Mouse (Mus musculus): ENCODE data around the gene Slc17a7. TPM values are rescaled to one million over a fixed set of nuclear protein-coding genes. Genes with fewer than 3 reads are reported as not detected.

The Slc17a7 gene
- polyA plus RNA-seq, 1 experiment from 2014 or later: 0.56 TPM

- H3K36me3 ChIP-seq (ENCODE audit: insufficient read depth, low read length): no peaks in the 10 kb centered on the region
- WGBS: 4% methylated on average over 35 of the region's 35 CpGs
- H3K9ac ChIP-seq (replicated peaks; ENCODE audit: low read depth): no peak overlapping the region
- H3K4me3 ChIP-seq (ENCODE audit: low read depth, low read length): peak overlapping the region; percentile 26
- no peaks in the 10 kb centered on the region for H3K9me3 ChIP-seq (ENCODE audit: low read length)
- peaks cover 35% of the 10 kb centered on the region for H3K27me3 ChIP-seq (replicated peaks; ENCODE audit: insufficient read depth, low read length)
- DNase-seq (ENCODE audit: low spot score) (peak; percentile 93), ATAC-seq (peak; percentile 91)
- no peak for TF ChIP-seq EP300 (IDR thresholded peaks at IDR 0.05)
- TF ChIP-seq CTCF (IDR thresholded peaks at IDR 0.05): peak; percentile 92
- H3K4me2 ChIP-seq (replicated peaks; ENCODE audit: low read depth, low read length): peak overlapping the region; percentile 69
- H3K27ac ChIP-seq (ENCODE audit: low read length): no peak overlapping the region
- H3K4me1 ChIP-seq (ENCODE audit: insufficient read depth, low read depth, low read length): 0 out of 2 replicates have a peak, but pooled peaks cover 5% of the 10 kb centered on the region
Measured at GRCm38 (mm10) chr7:45161612-45162473, 1.9 kb upstream of the Slc17a7 start.

GRCm38 (mm10) chr7:45162551-45162950 is 1.2 kb upstream of the Slc17a7 start:
- H3K4me2 ChIP-seq (replicated peaks; ENCODE audit: low read depth, low read length): peak overlapping the region; percentile 69
- peaks cover 41% of the 10 kb centered on the region for H3K27me3 ChIP-seq (replicated peaks; ENCODE audit: insufficient read depth, low read length)
- no peak overlapping the region for H3K9ac ChIP-seq (replicated peaks; ENCODE audit: low read depth)
- 25% methylated on average over 6 of the region's 6 CpGs for WGBS
- H3K9me3 ChIP-seq (ENCODE audit: low read length): no peaks in the 10 kb centered on the region
- no peak for TF ChIP-seq EP300 (IDR thresholded peaks at IDR 0.05)
- no peak for TF ChIP-seq CTCF (IDR thresholded peaks at IDR 0.05)
- peak overlapping the region; percentile 26; the same call in 1 of the 2 replicates for H3K4me3 ChIP-seq (ENCODE audit: low read depth, low read length)
- DNase-seq (ENCODE audit: low spot score) (peak; percentile 23), ATAC-seq (no peak; the same call in 1 of the 2 replicates)
- H3K27ac ChIP-seq (ENCODE audit: low read length): no peak overlapping the region
- no peaks in the 10 kb centered on the region for H3K36me3 ChIP-seq (ENCODE audit: insufficient read depth, low read length)
- 0 out of 2 replicates have a peak, but pooled peaks cover 5% of the 10 kb centered on the region for H3K4me1 ChIP-seq (ENCODE audit: insufficient read depth, low read depth, low read length)

GRCm38 (mm10) chr7:45162996-45163615 is 643 bp upstream of the Slc17a7 start:
- 66% methylated on average over 9 of the region's 9 CpGs for WGBS
- Histone ChIP-seq H3K4me1 (ENCODE audit: insufficient read depth, low read depth, low read length) (0 out of 2 replicates have a peak, but pooled peaks cover 5% of the 10 kb centered on the region), H3K36me3 (ENCODE audit: insufficient read depth, low read length) (no peaks in the 10 kb centered on the region), H3K9me3 (ENCODE audit: low read length) (no peaks in the 10 kb centered on the region), H3K4me2 (replicated peaks; ENCODE audit: low read depth, low read length) (no peak overlapping the region), H3K27me3 (replicated peaks; ENCODE audit: insufficient read depth, low read length) (peaks cover 47% of the 10 kb centered on the region), H3K27ac (ENCODE audit: low read length) (no peak overlapping the region), H3K9ac (replicated peaks; ENCODE audit: low read depth) (no peak overlapping the region), H3K4me3 (ENCODE audit: low read depth, low read length) (no peak overlapping the region)
- ATAC-seq (no peak), DNase-seq (ENCODE audit: low spot score) (no peak)
- TF ChIP-seq CTCF (IDR thresholded peaks at IDR 0.05) (no peak), EP300 (IDR thresholded peaks at IDR 0.05) (no peak)

- Histone ChIP-seq H3K9me3 (ENCODE audit: low read length) (no peaks in the 10 kb centered on the region), H3K27me3 (replicated peaks; ENCODE audit: insufficient read depth, low read length) (peaks cover 64% of the 10 kb centered on the region), H3K27ac (ENCODE audit: low read length) (no peak overlapping the region), H3K9ac (replicated peaks; ENCODE audit: low read depth) (no peak overlapping the region), H3K36me3 (ENCODE audit: insufficient read depth, low read length) (no peaks in the 10 kb centered on the region), H3K4me2 (replicated peaks; ENCODE audit: low read depth, low read length) (no peak overlapping the region), H3K4me3 (ENCODE audit: low read depth, low read length) (no peak overlapping the region), H3K4me1 (ENCODE audit: insufficient read depth, low read depth, low read length) (0 out of 2 replicates have a peak, but pooled peaks cover 5% of the 10 kb centered on the region)
- DNase-seq (ENCODE audit: low spot score) (no peak), ATAC-seq (no peak)
- TF ChIP-seq CTCF (IDR thresholded peaks at IDR 0.05) (no peak), EP300 (IDR thresholded peaks at IDR 0.05) (no peak)
- WGBS: 60% methylated on average over 5 of the region's 5 CpGs
Measured at GRCm38 (mm10) chr7:45164833-45165232, 1.1 kb downstream of the Slc17a7 start.

GRCm38 (mm10) chr7:45165701-45166100 is 2.0 kb downstream of the Slc17a7 start:
- Histone ChIP-seq H3K4me3 (ENCODE audit: low read depth, low read length) (no peak overlapping the region), H3K4me1 (ENCODE audit: insufficient read depth, low read depth, low read length) (0 out of 2 replicates have a peak, but pooled peaks cover 5% of the 10 kb centered on the region), H3K9ac (replicated peaks; ENCODE audit: low read depth) (no peak overlapping the region), H3K36me3 (ENCODE audit: insufficient read depth, low read length) (no peaks in the 10 kb centered on the region), H3K27me3 (replicated peaks; ENCODE audit: insufficient read depth, low read length) (peaks cover 69% of the 10 kb centered on the region), H3K27ac (ENCODE audit: low read length) (no peak overlapping the region), H3K9me3 (ENCODE audit: low read length) (no peaks in the 10 kb centered on the region; the same call in 1 of the 2 replicates), H3K4me2 (replicated peaks; ENCODE audit: low read depth, low read length) (no peak overlapping the region)
- DNase-seq (ENCODE audit: low spot score) (no peak), ATAC-seq (no peak)
- TF ChIP-seq EP300 (IDR thresholded peaks at IDR 0.05): no peak
- TF ChIP-seq CTCF (IDR thresholded peaks at IDR 0.05): no peak
- 46% methylated on average over 11 of the region's 11 CpGs for WGBS

- Histone ChIP-seq H3K36me3 (ENCODE audit: insufficient read depth, low read length) (no peaks in the 10 kb centered on the region), H3K4me2 (replicated peaks; ENCODE audit: low read depth, low read length) (no peak overlapping the region), H3K27me3 (replicated peaks; ENCODE audit: insufficient read depth, low read length) (peaks cover 69% of the 10 kb centered on the region), H3K4me1 (ENCODE audit: insufficient read depth, low read depth, low read length) (0 out of 2 replicates have a peak, but pooled peaks cover 5% of the 10 kb centered on the region), H3K4me3 (ENCODE audit: low read depth, low read length) (no peak overlapping the region), H3K9me3 (ENCODE audit: low read length) (no peaks in the 10 kb centered on the region; the same call in 1 of the 2 replicates), H3K9ac (replicated peaks; ENCODE audit: low read depth) (no peak overlapping the region), H3K27ac (ENCODE audit: low read length) (no peak overlapping the region)
- TF ChIP-seq CTCF (IDR thresholded peaks at IDR 0.05): no peak
- no peak for TF ChIP-seq EP300 (IDR thresholded peaks at IDR 0.05)
- no peak for DNase-seq (ENCODE audit: low spot score)
- WGBS: 24% methylated on average over 9 of the region's 10 CpGs
- no peak for ATAC-seq
Measured at GRCm38 (mm10) chr7:45166950-45167401, 3.2 kb downstream of the Slc17a7 start.
